In genomic region chr14:104216965-104217364, GRCm38 (mm10) we compare ENCODE assay signal across 21 mouse cellular contexts.
"Had no signal": no experiment of that assay in that cellular context is flagged by ENCODE, and none has a peak within 500 bp of the region (broad histone marks: within the 10 kb centered on the region; RNA-seq: fewer than 3 reads in every experiment).

No protein-coding gene starts in this region.

- H3K27ac ChIP-seq: left cerebral cortex, adult 2 months; liver, embryonic 13.5 days; lung, embryonic 15.5 days; macrophage; midbrain, embryonic 12.5 days; neural tube, embryonic 12.5 days; neural tube, embryonic 15.5 days; stomach, embryonic 15.5 days had no signal

- H3K4me1 ChIP-seq: liver, embryonic 13.5 days; lung, embryonic 15.5 days; midbrain, embryonic 12.5 days; neural tube, embryonic 12.5 days; neural tube, embryonic 15.5 days; stomach, embryonic 15.5 days had no signal

- H3K36me3 ChIP-seq: liver, embryonic 13.5 days; lung, embryonic 15.5 days; midbrain, embryonic 12.5 days; neural tube, embryonic 12.5 days; neural tube, embryonic 15.5 days; stomach, embryonic 15.5 days had no signal

- H3K27me3 ChIP-seq: liver, embryonic 13.5 days; lung, embryonic 15.5 days; midbrain, embryonic 12.5 days; neural tube, embryonic 12.5 days; neural tube, embryonic 15.5 days; stomach, embryonic 15.5 days had no signal

- H3K4me2 ChIP-seq: liver, embryonic 13.5 days; lung, embryonic 15.5 days; midbrain, embryonic 12.5 days; neural tube, embryonic 12.5 days; neural tube, embryonic 15.5 days; stomach, embryonic 15.5 days had no signal

- DNase-seq: kidney, adult 2 months; kidney, postnatal 14 days; kidney, postnatal 4 days; layer of hippocampus, adult 9-11 months; layer of hippocampus, postnatal 36 days; liver, embryonic 13.5 days; lung, postnatal 14 days; retina, postnatal 1 day; right cerebral cortex, postnatal 25 days; spleen, adult 18-20 months; thymus, adult 18-20 months; thymus, postnatal 36 days had no signal

- ATAC-seq: intestine, postnatal 0 days; midbrain, embryonic 16.5 days had no signal

- H3K9ac ChIP-seq: liver, embryonic 13.5 days; lung, embryonic 15.5 days; midbrain, embryonic 12.5 days; neural tube, embryonic 12.5 days; neural tube, embryonic 15.5 days; stomach, embryonic 15.5 days had no signal

- H3K9me3 ChIP-seq: liver, embryonic 13.5 days; lung, embryonic 15.5 days; midbrain, embryonic 12.5 days; neural tube, embryonic 12.5 days; neural tube, embryonic 15.5 days; stomach, embryonic 15.5 days had no signal

- H3K4me3 ChIP-seq: left cerebral cortex, adult 2 months; liver, embryonic 13.5 days; lung, embryonic 15.5 days; midbrain, embryonic 12.5 days; neural tube, embryonic 12.5 days; neural tube, embryonic 15.5 days; stomach, embryonic 15.5 days had no signal
